Mouse (Mus musculus) right cerebral cortex, postnatal 14 days (tissue): ENCODE results near the gene Triobp.
"Not testable (repeated sequence)": the region's sequence is repeated elsewhere in the genome, so short reads cannot be mapped to it uniquely, and the experiment has no call there.

ENCODE experiments used
- DNase-seq: peaks from one replicate; pipeline ENCODE4 v3.0.0; 2022

Gene Triobp

GRCm38 (mm10) chr15:79003079-79003478 lies 55.6 kb downstream of the Triobp start:
- DNase-seq = no peak

DNA sequence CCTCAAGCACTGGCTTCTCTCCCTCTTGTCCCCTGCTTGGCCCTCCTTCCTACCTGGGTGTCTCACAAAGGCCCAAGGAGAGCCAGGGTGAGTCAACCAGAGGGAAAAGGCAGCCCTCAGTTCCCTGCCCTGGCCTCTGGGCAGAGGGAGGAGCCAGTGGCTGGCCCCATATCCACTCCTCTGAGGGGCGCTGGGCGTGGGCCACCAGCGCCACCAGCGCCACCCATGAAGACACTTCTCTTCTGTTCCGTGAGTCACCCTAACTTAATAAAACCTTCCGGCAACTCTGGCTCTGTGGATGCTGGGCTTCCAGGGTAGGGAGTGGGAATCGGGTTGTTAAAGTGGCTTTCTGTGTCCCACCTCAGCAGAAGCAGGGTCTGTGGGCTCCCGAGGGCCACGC lies 58.1 kb downstream of the Triobp start:
- no peak for DNase-seq

DNA sequence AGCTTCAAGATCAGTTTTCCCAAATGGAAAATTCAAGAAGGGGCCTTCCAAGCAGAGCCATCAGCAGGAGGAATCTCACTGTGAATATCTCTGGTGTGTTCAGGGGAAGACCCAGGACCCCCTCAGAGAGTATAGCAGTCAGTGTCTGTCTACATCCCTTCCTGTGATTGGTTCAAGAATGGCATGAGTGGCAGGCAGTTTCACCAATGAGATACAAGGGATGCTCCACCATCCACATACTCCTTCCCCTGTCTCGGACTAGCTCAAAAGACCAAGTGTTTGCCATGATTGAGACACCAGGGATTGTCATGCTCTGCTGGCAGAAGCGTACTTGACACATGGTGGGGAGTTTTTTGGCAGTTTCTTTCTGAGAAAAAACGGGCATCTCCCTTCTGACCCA lies 59.1 kb downstream of the Triobp start:
- DNase-seq = no peak

DNA sequence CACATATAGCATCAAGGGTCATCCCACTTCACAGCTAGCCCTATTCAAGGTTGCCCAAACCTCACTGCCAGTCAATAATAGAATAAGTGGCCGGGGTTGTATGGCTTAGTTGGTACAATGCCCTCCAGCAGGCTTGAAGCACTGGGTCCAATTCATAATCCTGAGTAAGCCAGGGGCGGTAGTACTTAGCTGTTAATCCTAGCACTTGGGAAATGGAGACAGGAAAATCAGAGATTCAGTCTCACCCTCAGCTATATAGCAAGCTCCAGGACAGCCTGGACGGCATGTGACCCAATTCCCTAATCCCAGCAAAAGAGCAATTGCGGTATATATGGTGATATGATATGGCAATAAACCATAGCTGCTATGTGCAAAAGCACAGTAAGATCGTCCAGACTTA lies 59.5 kb downstream of the Triobp start:
- DNase-seq = no peak

GRCm38 (mm10) chr15:79007836-79008235 lies 60.3 kb downstream of the Triobp start:
- DNase-seq = not testable (repeated sequence)

DNA sequence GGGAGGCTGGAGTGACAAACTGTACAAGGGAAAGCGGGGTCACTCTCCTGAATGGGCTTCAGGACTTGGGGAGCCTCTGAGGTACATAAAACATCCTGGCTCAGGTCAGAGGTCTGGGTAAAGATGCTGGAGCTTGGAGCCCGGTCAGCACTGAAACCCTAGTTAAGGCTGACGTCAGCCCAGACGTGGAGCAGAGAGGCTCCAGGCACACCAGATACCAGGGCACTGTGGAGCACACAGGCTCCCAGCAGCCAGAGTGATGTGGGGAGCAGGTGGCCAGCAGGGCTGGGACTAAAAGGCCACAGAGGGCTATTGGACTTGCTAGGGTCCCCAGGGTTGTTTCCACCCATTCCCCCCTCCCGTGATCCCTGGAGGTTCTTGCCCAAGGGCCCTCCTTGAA lies 62.2 kb downstream of the Triobp start:
- DNase-seq = no peak

DNA sequence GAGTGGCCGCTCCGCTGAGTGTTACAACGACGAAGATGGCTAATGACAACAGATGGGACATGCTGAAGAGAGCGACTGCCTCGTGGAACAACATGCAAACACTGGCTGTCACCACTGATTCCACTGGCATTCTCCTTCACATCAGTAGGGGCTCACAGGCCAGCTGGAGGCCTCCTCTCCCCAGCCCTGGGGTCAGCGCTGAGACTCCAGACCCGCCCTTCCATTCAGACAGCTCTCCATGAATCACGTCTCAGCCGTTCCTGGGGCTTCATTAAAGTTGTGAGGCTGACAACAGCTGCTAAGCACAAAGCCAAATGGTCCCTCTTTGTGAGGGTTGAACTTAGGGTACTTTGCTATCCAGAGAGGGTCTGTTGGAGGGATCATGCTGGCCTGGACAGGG lies 64.0 kb downstream of the Triobp start:
- no peak for DNase-seq

- DNase-seq = no peak
Observed at GRCm38 (mm10) chr15:79013382-79013781, 65.9 kb downstream of the Triobp start.

GRCm38 (mm10) chr15:79018191-79018590 lies 70.7 kb downstream of the Triobp start:
- DNase-seq = no peak

- DNase-seq = no peak
Observed at GRCm38 (mm10) chr15:79018886-79019285, 71.4 kb downstream of the Triobp start.

DNA sequence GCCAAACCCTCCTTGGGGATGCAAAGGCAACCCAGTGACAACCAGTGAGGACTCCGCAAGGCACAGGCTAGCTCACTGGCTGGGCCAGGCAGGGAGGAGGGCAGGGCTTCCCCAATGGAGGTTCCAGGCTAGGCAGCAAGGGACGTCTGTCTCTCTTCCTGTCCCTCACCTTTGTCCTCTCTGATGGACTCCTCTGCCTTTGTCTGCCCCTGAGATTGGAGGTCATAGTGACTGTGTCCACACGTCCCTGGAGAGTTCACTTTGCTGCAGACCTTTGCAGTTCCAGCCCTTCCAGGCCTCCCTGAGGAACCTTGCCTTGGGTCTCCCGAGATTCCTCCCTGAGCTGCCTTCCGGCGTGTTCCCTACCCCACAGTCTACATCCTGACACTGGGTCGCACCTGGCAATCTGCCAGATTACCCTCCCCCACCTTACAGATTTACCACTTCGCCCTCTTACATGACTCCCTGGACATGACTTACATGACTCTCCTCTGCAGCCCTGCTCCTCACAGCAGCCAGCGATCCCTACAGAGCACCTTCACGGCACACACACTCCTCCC lies 75.2 kb downstream of the Triobp start:
- DNase-seq = no peak

- no peak for DNase-seq
Observed at GRCm38 (mm10) chr15:79023366-79023765, 75.8 kb downstream of the Triobp start.

DNA sequence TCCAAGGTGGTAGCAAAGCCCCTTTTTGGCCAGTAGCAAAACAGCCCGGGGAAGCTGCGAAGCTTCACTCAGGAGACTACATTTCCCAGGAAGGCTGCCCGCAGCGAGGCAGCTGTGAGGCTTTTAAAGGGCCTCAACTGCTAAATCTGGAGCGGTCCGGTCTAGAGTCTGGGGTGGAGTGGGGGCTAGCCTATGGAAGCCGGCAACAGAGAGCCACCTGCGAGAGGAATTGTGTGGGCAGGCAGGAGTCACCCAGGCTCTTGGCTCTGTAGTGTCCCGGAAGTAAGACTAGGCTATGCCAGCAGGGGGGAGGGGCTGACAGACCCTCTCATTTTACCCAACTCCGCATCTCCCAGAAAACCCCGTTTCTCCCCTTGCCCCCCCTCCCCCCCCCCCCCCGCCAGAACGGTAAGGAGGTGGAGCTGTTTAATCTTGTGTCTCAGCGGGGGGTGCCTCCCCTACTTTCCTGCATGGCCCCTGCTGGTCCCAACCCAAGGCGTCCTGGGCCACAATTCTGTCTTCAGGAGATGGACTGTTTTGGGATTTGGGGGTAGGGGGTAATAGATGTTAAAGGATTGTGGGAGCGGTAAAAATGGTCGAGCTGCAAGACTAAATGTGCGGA lies 78.3 kb downstream of the Triobp start:
- peak; percentile 41 for DNase-seq

DNA sequence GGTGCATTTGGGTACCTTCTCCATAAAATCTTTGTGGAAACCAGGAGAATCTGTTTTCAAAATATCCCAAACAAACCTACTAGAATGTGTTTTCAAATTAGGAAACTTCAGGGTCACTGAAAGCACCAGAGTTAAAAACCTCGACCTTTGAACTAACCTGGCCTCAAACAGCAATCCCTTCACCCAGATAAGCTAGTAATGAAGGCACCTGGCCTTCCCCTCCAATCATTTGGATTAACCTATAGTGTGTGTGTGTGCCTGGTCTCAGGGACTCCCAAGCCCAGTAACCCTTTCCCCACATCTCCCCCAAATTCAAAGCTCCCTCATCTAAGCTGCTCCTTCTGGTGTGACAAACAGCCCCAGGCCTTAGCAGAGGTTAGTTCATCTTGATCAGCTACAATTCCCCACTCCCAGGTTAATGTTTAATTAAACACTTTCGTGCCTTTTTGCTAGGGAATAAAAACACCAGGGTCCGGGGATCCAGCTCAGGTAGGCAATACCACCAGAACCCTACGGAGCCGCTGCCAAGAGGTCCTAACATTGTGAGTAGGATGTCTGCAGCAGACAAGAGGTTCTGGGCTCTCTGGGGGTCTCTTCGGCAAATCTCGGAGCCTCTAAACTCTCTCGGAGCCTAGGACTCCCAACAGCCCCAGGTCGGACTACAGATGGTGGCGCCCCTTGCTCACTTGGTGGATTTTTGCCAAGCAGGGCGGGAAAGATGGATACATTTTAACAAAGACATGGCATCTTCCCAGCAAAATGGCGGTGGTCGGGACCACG lies 79.2 kb downstream of the Triobp start:
- DNase-seq = no peak

DNA sequence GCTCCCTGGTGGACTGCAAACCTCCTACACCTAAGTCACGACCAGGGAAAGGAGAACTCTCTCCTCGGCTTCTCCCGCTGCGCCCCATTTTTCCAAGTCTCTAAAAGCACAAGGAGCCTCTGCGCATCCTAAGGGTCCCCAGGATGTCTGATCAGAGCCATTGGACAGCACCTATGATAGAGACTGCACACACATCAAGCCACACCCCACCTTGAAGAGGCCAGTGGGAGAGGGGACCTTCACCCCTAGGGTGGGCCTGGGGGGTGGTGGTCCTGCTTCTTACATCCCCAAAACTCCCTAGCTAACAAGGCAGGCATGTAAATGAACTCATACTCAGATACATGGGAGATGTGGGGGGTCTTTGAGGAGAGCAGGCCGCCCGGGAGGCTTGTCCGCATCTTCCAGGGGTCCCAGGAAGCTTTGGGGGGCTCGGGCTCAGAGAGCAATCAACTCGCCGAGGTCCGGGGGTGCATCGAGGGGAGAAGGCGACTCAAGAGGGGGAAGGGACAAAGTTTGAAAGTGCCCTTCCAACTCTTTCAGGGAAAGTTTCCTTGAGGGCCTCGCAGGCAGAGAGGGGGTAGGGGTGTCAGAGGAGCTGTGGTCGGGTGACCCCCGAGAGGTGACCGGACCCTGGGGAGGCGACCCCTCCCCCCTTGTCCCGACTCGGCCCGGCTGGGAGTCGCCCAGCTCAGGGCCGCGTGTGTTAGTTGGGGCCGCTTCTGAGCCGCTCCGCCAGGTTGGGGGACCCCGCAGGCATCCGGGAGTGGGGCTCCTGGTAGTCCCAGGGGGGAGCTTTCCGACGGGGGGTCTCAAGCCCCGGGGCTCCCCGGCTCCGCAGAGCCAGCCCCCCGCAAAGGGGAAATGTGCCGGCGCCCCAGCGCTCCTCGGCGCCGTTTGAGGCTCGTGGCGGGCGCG lies 80.0 kb downstream of the Triobp start:
- no peak for DNase-seq

- DNase-seq = peak; percentile 97
Observed at GRCm38 (mm10) chr15:79028237-79028738, 80.8 kb downstream of the Triobp start, which contains the start of gene H1f0. Gene H1f0 (plus strand): TSS chr15:79028450.

DNA sequence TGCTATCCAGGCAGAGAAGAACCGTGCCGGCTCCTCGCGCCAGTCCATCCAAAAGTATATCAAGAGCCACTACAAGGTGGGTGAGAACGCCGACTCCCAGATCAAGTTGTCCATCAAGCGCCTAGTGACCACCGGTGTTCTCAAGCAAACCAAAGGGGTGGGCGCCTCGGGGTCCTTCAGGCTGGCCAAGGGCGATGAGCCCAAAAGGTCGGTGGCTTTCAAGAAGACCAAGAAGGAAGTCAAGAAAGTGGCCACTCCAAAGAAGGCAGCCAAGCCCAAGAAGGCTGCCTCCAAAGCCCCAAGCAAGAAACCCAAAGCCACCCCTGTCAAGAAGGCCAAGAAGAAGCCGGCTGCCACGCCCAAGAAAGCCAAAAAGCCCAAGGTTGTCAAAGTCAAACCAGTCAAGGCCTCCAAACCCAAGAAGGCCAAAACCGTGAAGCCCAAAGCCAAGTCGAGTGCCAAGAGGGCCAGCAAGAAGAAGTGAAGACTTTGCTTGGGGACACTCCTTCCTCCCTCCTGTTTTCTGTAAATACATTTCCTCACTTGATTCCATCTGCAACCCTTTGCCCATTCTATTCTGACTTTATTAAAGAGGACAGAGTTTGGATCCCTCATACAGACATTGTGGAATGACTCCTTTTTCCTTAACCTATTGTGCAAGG lies 81.4 kb downstream of the Triobp start:
- no peak for DNase-seq

- no peak for DNase-seq
Observed at GRCm38 (mm10) chr15:79029519-79030241, 82.2 kb downstream of the Triobp start.

DNA sequence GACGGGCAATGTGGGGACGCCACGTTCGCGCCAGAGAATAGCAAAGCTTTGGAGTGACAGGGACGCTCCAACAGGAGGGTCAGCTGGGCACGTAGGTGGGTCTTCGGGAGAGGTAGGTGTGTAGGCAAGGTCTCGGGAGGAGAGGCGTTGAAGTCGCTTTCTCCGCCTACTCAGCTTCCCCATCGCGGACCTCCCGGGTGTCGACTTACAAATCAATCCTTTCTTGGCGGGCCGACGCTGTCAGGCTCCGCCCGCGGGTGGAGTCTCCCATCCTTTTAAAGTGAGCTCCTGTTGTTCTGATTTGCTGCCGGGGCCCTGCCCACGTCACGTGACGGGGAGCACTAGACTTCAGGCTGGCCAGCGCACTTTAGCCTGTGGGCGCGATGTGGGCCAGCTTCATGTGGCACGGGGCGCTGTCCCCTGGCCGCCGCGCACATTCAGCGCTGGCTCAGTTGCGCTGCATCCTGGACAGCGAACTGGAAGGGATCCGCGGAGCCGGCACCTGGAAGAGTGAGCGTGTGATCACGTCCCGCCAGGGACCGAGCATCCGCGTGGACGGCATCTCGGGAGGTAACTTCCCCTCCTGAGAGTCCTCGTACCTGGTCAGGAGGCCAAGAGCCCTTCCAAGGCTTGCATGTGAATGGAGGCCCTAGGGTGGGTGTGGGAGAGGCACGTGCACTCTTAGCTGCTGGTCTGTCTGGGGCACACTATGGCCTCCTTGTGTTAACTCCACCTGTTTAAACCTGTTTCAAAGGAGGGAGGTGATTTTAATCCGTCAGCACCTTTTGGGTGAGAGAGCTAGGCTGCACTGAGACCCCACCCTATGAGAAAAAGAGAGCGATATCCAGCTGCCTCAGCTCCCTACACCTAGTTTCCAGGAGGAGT lies 83.3 kb downstream of the Triobp start:
- DNase-seq = peak; percentile 77

DNA sequence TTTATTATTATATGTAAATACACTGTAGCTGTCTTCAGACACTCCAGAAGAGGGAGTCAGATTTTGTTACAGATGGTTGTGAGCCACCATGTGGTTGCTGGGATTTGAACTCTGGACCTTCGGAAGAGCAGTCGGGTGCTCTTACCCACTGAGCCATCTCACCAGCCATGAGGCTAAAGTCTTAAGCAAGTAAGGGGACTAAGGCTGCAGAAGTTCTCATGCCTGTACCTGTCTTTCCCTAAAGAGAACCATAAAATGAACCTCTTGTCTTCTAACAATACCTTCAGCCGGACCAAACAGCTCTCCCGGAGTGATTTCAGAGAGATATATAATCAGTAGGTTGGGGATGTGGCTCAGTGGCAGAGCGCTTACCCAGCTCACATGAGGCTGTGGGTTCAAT lies 84.4 kb downstream of the Triobp start:
- DNase-seq = not testable (repeated sequence)

DNA sequence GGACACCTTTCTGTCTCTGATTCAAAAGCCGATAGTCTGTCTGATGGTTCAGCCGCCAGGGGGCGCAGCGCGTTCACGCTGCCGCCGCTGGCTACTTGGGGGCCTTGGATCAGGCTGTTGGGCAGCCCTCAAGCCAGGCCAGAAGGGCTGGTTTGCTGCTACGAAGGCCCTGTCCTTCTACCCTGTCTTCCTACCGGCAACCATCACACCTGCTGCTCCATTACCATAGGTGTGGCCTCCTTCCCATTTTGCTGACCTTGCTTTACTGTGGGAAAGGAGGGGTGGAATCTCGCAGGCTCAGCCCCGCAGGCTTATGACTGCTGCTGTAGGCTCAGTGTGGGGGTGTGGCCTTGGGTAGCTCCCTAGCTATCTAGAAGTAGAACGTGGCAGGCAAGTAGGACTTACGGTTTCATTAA lies 90.4 kb downstream of the Triobp start:
- DNase-seq = peak; percentile 77
